Mouse (Mus musculus) cerebellum, postnatal 4 days (tissue): Measurements from ENCODE around the gene Med18.
"Not testable (repeated sequence)": the region's sequence is repeated elsewhere in the genome, so short reads cannot be mapped to it uniquely, and the experiment has no call there.

Source experiments
- DNase-seq, 2 experiments: peaks; one replicate each; pipeline ENCODE4 v3.0.0; 2022; ENCODE audit warnings: low spot score in 2 of 2, mixed read lengths in 1 of 2

The Med18 gene

DNA sequence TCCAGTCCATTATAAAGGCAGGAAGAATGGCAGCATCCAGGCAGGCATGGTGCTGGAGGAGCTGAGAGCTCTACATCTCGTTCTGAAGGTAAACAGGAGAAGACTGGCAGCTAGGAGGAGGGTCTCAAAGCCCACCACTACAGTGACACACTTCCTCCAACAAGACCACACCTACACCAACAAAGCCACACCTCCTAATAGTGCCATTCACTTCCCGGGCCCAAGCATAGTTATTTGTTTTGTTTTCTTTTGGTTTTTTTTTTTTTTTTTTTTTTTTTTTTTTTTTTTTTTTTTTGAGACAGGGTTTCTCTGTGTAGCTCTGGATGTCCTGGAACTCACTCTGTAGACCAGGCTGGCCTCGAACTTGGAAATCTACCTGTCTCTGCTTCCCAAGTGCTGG lies 18.4 kb upstream of the Med18 start:
- DNase-seq, result not testable (repeated sequence)

DNA sequence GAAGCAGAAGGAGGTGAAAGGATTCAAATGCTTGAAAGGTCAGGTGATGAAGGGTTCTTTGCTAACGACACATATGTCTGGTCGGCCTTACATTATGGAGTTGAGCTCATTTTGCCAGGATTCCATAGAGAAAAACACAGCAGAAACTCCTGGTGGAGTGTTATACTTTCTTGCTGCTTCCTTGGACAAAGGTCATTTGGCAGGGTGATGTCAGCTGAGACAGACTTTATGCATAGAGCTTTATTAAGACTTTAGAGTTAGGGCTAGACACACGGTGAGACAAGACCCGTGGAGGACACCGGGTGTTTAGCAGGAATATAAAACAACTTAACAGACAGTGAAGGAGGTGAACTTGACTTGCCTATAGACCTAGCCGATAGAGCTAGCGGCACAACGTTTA lies 14.1 kb upstream of the Med18 start:
- no peak for DNase-seq

DNA sequence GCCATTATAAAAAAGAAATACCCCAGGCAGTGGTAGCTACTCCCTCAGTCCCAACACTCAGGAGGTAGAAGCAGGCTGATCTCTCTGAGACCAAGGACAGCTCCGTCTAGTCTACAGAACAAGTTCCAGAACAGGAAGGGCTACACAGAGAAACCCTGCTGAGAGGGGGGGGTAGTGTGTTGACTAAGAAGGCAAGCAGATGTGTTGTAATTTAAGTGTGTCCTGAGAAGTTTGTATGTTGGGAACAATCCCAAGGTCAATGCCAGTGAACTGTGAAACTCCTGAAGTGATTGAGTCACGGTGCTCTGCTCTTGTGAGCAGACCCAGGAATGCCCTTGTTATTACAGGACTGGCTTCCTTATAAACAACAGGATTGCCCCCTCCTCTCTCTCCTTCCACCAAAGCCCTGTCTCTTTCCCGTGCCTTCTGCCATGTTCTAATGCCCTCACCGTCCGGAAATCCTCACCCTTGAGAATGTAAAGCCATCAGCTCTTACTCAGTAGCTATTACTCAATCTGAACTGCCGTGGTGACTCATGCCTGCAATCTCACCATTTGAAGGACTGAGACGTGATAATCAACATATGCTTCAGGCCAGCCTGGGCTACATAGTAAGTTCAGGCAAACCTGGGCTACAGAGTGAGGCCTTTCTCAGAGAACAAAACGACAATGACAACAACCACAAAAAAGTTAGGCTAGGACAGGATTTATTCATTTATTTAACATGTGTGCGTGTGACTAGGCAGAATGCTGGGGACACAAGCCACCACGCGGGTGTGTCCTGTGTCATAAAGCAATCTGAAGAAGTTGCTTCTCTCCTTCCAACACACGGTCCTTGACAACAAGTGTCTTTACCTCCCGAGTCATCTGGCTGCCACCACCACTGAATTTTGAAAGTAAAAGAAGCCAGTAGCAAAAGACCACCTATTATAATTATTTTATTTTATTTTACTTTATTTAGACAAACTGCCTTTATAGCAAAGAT lies 12.5 kb upstream of the Med18 start:
- no peak for DNase-seq

DNA sequence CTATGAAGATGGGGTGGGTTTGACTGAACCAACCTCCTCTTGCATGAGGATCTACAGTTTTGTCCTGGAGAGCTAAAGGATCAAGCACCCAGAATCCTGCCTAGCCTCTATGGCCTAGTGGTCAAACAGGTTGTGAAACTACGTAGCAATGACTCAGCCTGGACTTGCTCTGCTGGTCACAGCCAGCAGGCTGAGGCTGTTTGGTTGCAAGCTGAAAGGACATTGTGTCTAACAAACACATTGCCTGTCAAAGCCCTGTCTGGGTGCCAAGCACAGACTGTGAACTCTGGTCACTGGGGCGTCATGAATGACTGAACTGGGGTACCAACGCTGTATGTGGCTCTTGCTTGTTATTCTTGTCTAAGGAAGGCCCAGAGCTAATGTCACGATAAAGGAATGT lies 10.9 kb upstream of the Med18 start:
- DNase-seq, result no peak

DNA sequence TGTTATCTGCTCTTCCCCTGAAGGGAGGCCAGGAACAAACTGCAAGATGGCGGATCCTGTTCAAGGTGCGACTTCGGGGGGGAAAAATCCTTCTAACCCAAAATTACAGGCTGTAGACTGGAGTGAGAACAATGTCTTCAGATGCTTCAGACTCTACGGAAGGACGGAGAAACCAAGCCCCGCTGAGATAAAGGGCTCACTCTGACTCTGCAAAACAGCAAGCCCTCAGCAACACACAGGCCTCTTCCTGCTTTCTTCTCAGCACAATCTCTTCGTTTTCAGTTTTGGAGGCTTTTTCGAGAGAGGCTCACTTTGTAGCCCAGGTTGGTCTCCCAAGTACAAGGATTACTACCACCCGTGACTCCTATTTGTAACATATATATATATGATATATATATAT lies 9.7 kb upstream of the Med18 start:
- no peak for DNase-seq

DNA sequence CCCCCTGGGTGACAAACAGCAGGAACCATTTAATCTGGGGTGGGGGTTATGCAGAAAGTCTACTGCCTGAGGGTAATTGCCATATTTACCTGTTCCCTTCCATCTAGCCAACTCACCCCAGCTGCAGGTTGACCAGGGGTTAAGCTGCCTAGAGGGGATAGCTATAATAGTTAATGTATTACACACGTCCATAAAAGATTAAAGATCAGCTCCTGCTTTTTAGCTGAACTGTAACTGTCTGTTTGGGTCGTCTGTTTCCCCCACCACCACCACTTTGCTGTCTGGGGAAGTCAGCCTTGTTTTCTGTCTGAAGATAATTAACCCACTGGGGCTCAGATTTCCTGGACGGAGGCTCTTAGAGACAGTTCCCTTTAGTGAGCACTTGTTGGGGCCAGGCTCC lies 6.2 kb upstream of the Med18 start:
- DNase-seq, result no peak

DNA sequence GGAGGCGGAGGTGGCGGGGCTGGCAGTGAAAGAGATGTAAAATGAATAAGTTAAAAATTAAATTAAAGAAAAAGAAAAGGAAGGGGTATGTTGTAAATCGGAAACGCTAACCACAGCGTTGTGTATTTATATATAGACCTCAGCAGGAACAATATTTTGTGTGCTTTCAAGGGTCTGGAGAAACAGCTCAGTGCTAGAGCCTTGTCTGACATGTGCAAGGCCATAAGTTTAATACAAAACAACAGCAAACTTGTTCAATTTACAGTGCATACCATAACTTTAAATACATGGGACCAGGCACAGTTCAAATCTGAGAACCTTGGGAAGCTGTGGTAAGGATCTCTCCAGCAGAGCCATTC lies 513 bp upstream of the Med18 start:
- DNase-seq, result no peak

DNA sequence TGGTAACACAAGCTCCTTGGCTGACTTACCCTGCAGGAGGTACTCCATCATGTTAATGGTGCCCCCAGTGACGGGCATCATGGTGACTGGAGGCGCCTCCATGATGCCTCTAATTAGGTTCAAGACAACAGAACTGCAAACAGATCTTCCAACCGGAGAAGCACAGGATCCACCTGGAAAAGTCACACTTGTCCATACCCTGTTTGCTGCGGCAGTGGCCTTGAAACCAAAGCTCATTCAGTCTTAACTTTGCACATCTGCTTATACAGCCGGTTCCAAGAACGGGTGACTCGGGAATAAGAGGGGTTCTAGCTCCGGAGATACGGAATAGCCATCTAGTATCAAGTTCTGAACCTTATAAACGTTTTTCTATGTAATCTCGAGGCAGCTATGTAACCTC lies 885 bp downstream of the Med18 start:
- no peak for DNase-seq

DNA sequence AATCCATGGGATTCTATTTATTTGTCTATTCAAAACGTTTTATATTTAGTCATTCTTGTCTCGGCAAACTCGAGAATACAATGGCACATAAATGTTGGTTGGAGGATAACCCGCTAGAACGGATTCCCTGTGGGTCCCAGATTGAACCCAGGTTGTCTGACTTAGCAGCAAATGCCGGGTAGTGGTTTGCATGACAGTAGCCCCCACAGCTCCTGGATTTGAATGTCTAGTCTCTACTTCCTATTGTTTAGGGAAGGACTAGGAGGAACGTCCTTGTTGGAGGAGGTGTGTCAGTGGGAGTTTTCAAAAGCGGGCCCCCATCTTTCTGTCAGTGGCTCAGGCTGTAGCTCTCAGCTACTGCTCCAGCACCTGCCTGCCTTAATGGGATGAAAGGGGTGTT lies 3.5 kb downstream of the Med18 start:
- no peak for DNase-seq

DNA sequence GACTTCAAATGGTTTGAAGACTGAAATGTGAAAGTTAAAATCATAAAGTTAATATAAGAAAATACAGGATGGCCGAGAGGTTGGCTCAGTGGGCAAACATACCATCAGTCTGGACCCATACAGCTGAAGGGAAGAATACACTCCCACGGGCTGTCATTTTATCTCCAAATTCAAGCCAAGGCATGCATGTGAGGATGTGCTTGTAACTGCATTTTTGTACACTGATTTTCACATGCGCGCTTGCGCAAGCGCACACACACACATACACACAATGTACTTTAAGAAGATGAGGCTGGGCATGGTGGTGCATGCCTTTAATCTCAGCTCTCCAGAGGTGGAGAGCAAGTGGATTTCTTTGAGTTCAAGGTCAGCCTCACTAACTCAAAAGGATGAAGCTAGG lies 8.2 kb downstream of the Med18 start:
- no peak for DNase-seq

DNA sequence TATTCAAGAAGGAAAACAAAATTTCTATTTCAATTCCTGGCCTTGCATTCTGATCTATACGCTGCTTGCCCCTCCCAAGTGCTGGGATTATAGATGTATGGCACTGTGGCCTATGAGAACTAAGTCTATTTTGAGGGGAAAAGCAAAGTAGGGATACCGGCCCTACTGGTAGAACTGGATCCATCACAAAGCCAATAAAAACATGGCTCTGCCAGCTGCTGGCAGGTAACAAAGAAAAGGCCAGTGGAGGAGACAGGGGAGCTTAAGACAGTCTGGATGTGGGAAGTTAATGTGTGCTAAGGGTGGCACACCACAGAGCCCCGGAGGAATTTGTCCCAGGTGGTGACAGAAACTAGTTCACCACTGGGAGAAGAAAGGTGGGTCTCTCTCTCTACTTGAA lies 8.6 kb downstream of the Med18 start:
- no peak for DNase-seq

DNA sequence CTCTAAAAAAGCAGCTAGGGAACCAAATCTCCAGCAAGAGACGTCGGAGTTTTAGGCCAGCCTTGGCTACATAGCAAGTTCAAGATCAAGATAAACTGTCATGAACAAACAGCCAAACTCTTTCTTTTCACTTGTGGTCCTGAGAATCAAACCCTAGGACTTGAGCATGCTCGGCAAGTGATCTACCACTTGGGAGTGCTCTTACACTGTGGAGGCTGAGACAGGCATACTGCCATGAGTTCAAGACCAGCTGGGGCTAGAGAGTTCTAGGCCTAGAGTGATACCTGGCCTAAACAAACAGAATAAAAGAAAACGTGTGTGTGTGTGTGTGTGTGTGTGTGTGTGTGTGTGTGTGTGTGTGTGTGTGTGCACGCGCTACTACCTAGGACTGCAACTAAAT lies 9.5 kb downstream of the Med18 start:
- no peak for DNase-seq

DNA sequence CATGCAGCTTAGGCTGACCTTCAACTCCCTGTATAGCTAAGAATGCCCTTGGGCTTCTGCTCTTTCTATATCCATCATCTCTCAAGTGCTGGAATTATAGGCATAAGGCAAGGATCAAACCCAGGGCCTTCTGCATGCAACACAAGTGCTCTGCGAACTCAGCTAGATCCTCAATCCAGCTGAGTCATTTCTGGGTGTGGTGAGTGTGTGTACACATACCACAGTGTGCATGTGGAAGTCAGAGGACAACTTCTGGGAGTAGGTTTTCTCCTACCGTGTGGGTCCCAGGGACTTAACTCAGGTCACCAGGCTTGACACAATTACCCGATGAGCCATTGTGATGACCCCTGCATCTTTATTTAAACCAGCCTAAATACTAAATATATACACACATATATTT lies 13.9 kb downstream of the Med18 start:
- no peak for DNase-seq

DNA sequence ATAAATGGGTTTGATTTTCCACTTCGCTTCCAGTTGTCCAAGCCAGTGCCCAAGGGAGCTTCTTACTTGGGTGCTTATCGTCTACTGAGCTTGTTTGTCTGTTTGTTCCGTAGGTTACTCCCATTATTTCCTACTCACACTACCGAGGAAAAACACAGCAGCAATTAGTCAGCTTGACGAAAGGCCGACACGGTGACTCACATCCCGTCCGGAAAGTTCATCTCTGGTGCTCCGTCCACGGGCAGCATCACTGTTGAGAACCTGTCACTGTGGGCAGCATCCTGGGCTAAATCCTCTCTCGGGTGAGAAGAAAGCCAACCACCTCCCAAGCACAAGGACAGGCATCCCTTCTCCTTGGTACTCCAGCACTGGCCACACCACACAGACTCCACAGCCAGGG lies 17.6 kb downstream of the Med18 start:
- DNase-seq, result no peak

DNA sequence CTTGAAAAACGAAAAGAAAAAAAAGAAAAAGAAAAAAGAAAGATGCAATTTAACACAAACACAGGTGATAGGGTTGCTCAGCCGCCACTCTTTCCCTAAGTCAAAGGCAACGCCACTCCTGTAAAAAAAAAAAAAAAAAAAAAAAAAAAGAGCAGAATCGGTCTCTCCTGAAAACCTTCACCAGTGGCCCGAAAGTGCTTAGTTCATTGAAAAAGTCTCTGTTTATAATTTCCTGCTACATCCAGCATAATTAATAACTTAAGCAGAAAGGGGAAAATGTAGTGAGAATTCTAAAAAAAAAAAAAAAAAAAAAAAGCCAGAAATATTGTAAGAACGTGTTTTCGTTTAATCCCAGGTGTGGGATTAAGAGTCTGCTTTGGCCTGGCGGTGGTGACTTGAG lies 19.2 kb downstream of the Med18 start:
- DNase-seq, result no peak

DNA sequence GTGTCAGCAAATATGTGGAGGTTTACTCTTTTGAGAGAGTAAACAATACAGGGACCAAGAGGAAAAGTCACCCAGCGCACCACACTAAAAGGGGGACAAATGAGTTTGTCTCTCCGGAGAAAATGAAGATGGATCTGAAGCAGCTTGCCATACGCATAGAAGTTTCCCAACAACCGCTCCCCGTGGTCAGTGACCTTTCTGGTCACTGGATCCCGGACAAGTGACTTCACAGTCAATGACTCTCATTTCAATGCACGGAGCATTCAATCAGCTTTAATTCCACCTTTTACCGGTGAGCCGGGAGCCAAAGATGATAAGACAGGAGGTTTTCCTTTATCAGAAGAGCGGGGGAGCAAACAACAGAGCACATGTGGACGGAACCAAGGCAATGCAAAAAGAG lies 25.9 kb downstream of the Med18 start:
- DNase-seq, result no peak

DNA sequence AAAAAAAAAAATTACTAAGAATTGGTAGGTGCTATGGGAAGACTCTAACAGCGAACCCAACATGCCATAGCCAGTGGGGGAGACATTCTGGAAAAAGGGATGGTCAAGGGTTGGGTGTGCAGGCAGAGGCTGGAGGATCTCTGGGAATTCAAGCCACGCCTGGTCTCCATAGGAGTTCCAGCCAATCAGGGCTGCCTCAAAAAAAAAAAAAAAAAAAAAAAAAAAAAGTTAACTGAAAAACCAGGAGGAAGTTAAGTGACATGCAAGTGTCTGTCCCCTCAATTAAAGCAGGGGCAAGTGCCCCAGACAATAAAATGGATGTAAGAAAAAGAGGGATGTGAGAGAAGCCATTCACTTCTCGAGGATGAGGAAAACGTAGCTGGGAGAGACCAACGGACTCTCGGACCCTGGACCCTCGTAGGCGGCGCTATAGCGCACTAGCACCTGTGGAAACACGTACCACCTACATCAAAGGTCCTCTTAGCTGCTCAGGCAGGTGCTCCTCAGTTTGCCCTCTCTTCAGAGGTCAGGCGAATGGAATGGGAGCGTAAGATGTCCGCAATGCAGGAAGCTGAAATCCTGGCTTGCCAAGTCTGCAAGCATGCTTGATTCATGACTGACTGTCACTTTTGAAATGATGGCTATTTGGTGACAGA lies 30.9 kb downstream of the Med18 start:
- DNase-seq, result no peak

DNA sequence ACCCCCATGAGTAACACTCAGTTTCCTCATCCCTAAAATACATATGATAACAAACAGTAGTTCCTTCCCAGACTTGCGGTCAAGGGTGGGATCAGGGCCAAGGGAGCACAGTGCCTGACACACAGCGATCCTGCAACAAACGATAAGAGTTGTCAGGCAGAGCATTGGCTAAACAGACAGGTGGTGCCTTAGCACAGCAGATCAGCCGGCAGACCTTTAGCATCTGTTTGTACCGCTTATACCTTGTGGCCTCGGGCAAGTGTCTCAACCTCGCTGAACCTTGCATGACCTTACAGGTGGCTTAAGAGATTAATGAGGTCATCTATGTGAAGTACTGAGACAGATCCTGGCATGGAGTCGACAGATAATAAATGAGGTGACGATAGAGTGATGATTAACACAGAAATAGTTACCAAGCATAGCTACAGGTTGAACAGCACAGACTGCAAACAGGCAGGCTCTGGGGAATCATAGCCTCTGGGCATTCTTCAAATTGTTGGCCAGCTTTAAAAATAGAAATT lies 35.6 kb downstream of the Med18 start:
- DNase-seq, result no peak

DNA sequence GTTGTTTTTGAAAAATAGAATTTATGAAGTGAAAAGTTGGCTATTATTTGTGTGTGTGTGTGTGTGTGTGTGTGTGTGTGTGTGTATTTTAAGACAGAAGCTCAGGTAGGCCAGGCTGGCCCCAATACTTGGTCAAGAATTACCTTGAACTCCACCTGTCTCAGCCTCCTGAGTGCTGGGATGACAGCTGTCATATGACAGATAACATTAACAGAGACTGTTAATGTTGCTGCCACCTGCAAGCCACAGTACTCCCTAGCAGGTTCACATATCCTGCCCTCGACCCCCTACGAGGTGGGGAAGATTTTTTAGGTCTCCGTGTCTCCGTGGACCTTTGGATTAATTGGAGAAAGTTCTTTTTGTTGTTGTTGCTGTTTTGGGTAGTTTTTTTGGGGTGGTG lies 36.2 kb downstream of the Med18 start:
- no peak for DNase-seq

DNA sequence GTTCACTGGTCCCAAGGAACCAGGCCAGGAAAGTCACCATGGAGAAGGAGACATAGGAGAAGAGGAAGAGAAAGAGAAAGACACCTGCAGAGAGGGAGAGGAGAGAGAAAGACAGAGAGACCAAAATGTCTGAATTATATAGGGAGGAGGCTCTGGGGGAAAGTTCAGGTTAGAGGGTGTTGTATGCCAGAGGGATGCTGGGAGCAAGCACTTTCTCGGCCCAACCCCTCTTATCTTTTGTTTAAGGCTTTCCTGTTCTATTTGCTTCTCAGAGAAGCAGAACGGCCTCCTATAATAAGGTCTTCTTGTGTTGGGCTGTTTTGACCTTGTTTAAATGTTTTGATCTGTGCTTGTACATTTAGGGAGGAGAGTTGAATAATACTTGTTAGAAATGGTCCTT lies 37.7 kb downstream of the Med18 start:
- DNase-seq, result no peak

DNA sequence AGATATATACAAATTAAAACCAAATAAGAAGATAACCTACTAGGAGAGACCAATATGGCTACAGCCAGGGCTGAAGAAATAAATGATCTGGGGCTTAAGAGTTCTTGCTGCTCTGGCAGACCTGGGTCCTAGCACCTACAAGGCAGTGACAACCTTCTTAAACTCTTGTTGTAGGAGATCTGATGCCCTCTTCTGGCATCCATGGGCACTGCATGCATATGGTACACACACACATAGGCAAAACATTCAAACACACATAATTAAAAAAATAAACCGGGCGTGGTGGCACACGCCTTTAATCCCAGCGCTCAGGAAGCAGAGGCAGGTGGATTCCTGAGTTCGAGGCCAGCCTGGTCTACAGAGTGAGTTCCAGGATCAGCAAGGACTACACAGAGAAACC lies 39.0 kb downstream of the Med18 start:
- no peak for DNase-seq

DNA sequence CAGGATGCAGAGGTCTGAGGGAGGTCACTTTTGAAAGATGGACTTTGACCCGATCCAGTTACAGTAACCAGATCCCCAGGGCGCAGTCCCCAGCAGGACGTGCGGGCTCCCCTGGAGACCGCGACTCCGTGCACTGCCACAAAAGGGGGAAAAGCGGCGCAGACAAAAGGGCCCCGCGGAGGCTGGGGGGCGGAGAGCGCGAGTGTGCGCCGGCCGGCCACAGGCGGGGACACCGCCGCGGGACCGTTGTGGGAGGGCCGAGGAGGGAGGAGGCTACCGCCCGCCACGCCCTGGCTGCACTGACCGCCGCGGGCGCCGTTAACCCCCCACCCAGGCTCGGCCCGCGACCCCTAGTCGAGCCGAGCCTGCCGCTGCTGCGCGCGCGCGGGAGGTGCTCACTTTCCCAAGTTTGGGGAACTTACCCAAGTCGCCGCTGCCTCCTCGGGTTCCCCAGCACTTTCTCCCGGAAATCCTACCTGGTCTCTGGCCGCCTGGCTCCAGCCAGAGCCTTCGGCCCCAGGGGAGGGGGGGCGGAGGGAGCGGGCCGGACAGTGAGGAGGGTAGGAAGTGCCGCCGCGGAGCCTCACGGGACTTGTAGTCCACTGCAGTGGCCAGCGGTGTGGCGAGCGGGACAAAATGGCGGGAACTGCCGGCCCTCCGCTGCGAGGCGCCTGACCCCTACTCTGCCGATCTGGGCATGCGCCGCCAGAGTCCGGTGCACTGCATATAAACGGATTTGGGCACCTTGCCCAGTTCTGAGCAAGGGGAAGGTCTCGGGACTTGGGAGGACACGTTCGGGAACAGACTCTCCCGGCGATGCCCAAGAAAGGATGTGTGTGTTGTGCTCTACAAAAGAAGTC lies 41.6 kb downstream of the Med18 start, which contains the start of gene Phactr4:
Gene Phactr4, minus strand, starts transcription at position 567 of the 860 bp plus-strand sequence.
- DNase-seq, result peak; percentile 87 to 94
